Mouse (Mus musculus) midbrain, postnatal 0 days (tissue): ENCODE results near the gene Arih2. TPM values are rescaled to one million over a fixed set of nuclear protein-coding genes. Genes with fewer than 3 reads are reported as not detected.

Experiments used
- ATAC-seq: fragments of 200-750 bp; cut with Nextera tagmentation; 2 replicates; pipeline ENCODE4 v1.8.0; 2017; ENCODE audit warnings: moderate number of reproducible peaks, mild to moderate bottlenecking, moderate TSS enrichment, moderate library complexity; ENCODE audit not compliant: low FRiP score
- DNase-seq: peaks from one replicate; pipeline ENCODE4 v3.0.0-alpha.2; 2015; ENCODE audit warnings: low spot score
- H3K27ac ChIP-seq: fragments of 300-500 bp; sonication (generic); 2 replicates; pipeline ENCODE4 v1.5.1; 2014; ENCODE audit warnings: low read depth, mild to moderate bottlenecking, low read length, mixed read lengths
- H3K27me3 ChIP-seq: fragments of 300-500 bp; sonication (generic); 2 replicates; pipeline ENCODE4 v1.6.1; 2014; ENCODE audit warnings: low read length, control low read depth, mixed read lengths; ENCODE audit not compliant: insufficient read depth
- H3K36me3 ChIP-seq: fragments of 300-500 bp; sonication (generic); 2 replicates; pipeline ENCODE4 v1.6.1; 2014; ENCODE audit warnings: low read length, control low read depth, mixed read lengths; ENCODE audit not compliant: insufficient read depth
- H3K4me1 ChIP-seq: fragments of 300-500 bp; sonication (generic); 2 replicates; pipeline ENCODE4 v1.6.1; 2014; ENCODE audit warnings: mild to moderate bottlenecking, control low read depth, antibody characterized with exemption, low read length, mixed read lengths; ENCODE audit not compliant: insufficient read depth
- H3K4me2 ChIP-seq: fragments of 300-500 bp; sonication (generic); 2 replicates; pipeline ENCODE4 v1.6.1; 2014; ENCODE audit warnings: low read depth, mild to moderate bottlenecking, low read length, mixed read lengths; ENCODE audit not compliant: poor library complexity, severe bottlenecking
- H3K4me3 ChIP-seq: fragments of 300-500 bp; sonication (generic); 2 replicates; pipeline ENCODE4 v1.5.1; 2014; ENCODE audit warnings: low read depth, mild to moderate bottlenecking, low read length, moderate library complexity
- H3K9ac ChIP-seq: fragments of 300-500 bp; sonication (generic); replicated peaks from 2 replicates; pipeline ENCODE4 v1.6.1; 2014; ENCODE audit warnings: mild to moderate bottlenecking, low read length, moderate library complexity, mixed read lengths; ENCODE audit not compliant: poor library complexity, severe bottlenecking
- H3K9me3 ChIP-seq: fragments of 300-500 bp; sonication (generic); 2 replicates; pipeline ENCODE4 v1.6.1; 2016; ENCODE audit warnings: low read length, control low read depth
- CTCF ChIP-seq: IDR thresholded peaks from 2 replicates; pipeline ENCODE4 v1.5.1; 2016; ENCODE audit warnings: antibody characterized with exemption, mild to moderate bottlenecking
- WGBS: fragments of 180-500 bp; shearing (Covaris S2); extraction: QIAGEN DNeasy Blood & Tissue Kit; methylation state at CpG from one replicate; pipeline ENCODE4 v1.1.7; 2014; 5-methylcytosine and 5-hydroxymethylcytosine counted together
- polyA plus RNA-seq: library from polyadenylated mRNA; unstranded; fragments of >200 nt; fragmentation: Nextera tagmentation; extraction: Ambion mirVana; gene quantifications from 2 replicates; pipeline ENCODE4 v1.2.1, GENCODE M21; 2015
- total RNA-seq: library from RNA; depleted of rRNA; stranded (reverse); fragments of >200 nt; gene quantifications from 2 replicates; pipeline ENCODE4 v1.2.3, GENCODE M21; 2014

Gene Arih2
- total and polyA plus RNA-seq, 2 experiments from 2014 or later: 36.7 to 43.1 TPM

DNA sequence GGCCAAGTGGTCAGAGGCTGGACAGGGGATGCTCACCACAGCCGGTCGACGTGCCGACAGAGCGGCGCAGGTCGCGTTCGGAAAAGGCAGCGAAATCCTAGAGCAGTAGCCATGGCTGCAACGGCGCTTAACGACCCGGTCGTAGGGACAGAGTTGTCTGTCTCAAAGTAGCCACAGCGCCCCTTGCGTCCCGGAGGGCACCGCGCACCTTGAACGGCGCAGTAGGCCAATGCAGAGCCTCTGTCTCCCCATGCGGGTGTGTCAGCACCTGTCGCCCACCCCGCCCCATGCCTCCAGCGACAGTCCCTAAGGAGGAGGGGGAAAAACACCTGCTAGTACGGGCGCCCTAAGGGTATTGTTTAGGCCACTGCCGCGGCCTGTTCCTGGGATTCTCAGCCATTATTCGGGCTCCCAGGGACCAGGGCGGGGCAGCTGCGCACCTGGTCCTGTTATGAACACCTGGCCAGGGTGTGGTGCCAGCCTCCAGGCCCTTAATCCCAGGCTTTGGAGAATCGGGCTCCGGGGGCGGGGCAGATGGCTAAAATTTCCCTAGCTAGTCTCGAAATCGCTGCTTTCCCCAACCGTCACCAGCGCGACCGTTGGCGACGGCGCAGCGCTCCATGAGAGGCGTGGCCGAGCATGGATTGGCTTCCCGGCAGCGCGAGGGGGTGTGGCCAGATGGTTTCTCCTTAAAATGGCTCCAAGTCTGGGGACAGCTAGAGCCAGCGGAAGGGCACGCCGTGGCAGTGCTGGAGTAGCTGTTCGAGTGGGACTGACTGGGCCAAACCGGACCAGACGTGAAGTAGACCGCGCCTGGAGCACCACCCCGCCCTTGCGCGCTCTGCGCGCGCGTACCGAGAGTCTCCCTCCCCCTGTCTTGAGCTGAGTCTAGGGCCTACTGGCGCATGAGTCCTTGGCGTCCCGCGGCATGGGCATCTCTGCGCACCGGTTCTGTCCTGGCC is 82.1 kb downstream of the Arih2 start, which contains the start of gene Ndufaf3:
Gene Ndufaf3, minus strand, starts transcription at position 620 of the 962 bp plus-strand sequence.
- no peaks in the 10 kb centered on the region for H3K27me3 ChIP-seq
- under 1% methylated on average over 71 of the region's 73 CpGs for WGBS
- DNase-seq: peak; percentile 98
- H3K4me3 ChIP-seq: peak within 1 kb of the TSS; percentile 70
- no peaks in the 10 kb centered on the region for H3K9me3 ChIP-seq
- peak within 1 kb of the TSS; percentile 99 for H3K4me2 ChIP-seq
- peak within 1 kb of the TSS; percentile 79 for H3K9ac ChIP-seq
- peaks cover 15% of the 10 kb centered on the region; the same call in 1 of the 2 replicates for H3K4me1 ChIP-seq
- peak; percentile 92 for TF ChIP-seq CTCF
- H3K27ac ChIP-seq: peak within 1 kb of the TSS; percentile 98
- ATAC-seq: peak; percentile 90
- H3K36me3 ChIP-seq: peaks cover 39% of the 10 kb centered on the region

DNA sequence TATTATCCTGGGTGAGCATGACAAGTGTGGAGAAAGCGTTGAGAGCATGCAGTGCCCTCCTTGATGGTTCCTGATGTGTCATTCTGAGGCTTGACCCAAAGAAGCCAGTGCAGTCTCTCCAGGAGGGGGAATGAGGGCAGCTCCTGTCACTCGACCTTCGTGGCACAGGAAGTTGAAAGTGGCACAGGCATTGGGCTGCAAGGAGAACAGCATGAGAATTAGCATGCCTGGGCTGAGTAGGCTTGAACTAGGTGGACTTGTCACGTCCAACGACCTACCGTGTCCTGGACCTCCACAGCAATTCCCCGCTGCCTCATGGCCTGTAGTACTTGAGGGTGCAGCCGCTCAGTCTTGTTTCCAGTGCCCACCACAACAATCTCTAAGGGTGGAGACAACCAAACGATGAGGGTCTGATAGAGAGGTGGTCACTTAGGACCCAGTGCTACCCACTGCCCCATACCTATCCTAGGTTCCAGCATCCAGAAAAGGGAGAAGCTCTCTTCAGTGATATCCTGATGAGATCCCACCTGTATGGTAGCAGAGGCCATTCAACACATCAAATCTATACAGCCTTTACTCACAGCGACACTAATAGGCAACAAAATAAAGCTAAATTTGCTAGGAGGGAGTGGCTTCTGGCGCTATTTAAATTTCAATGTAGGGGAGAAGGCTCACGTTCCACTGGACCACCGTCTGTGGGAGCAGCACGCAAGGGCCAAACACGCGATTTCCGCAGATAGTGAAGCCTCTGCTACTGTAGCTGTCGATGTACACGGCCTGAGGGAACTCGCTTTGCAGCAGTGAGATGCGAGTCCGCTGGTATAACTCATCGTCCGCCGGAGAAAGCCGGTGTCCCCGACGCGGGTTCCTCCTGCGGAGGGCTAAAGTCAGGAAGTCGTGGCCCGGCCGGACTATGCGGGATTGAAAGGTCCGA is 83.0 kb downstream of the Arih2 start:
- Histone ChIP-seq H3K27me3 (no peaks in the 10 kb centered on the region), H3K4me3 (peak overlapping the region; percentile 70), H3K27ac (peak overlapping the region; percentile 98), H3K4me2 (peak overlapping the region; percentile 99), H3K4me1 (peaks cover 21% of the 10 kb centered on the region), H3K9ac (peak overlapping the region; percentile 79), H3K9me3 (no peaks in the 10 kb centered on the region), H3K36me3 (peaks cover 29% of the 10 kb centered on the region)
- no peak for TF ChIP-seq CTCF
- peak; percentile 24 for DNase-seq
- ATAC-seq: no peak
- WGBS: 13% methylated on average over 35 of the region's 35 CpGs

DNA sequence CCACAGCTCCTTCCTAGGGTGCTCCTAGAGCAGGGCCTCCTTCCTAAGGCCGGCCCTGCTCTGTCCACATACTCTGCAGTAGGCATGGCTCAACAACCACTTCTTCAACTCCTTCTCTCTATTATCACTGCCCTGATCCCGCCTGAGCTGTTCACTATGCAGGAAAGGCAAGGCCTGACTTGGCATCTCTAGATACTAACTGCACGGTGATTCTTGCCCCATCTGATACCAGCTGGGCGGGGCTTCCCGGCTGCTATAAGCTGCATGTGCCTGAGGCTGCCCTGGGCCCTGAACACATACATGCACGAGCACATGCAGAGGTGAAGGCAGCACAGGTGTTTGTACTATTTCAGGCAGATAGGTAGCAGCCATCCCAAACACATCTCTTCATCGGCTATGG is 85.1 kb downstream of the Arih2 start:
- Histone ChIP-seq H3K36me3 (peaks cover 24% of the 10 kb centered on the region), H3K27ac (no peak overlapping the region), H3K4me3 (no peak overlapping the region), H3K4me2 (no peak overlapping the region), H3K9me3 (no peaks in the 10 kb centered on the region), H3K27me3 (no peaks in the 10 kb centered on the region), H3K4me1 (peaks cover 16% of the 10 kb centered on the region), H3K9ac (no peak overlapping the region)
- TF ChIP-seq CTCF: no peak
- WGBS: 90% methylated on average over 7 of the region's 7 CpGs
- ATAC-seq: no peak
- DNase-seq: no peak

DNA sequence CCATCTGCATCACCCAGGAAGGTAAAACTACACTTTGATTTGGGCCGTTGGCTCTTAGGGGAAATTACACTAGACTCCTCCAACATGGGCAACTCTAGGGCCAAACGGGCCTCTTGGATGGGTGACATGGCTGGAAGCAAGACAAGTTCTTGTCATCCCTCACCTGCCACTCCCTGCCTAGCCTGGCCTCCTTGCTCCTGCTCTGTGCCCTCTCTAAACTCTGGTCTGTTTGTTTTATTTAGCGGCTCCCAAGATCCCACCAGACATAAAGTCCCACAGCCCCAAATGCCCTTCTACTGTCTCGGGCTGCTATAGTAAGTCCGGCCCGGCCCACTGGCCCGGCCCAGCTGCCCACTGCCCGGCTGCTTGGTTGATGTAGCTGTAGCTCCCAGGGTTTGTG is 85.5 kb downstream of the Arih2 start:
- TF ChIP-seq CTCF: no peak
- no peaks in the 10 kb centered on the region for H3K9me3 ChIP-seq
- 95% methylated on average over 8 of the region's 8 CpGs for whole genome bisulfite sequencing
- peaks cover 16% of the 10 kb centered on the region for H3K4me1 ChIP-seq
- no peaks in the 10 kb centered on the region for H3K27me3 ChIP-seq
- no peak for DNase-seq
- peaks cover 24% of the 10 kb centered on the region for H3K36me3 ChIP-seq
- H3K27ac ChIP-seq: no peak overlapping the region
- no peak overlapping the region for H3K4me2 ChIP-seq
- no peak overlapping the region for H3K4me3 ChIP-seq
- H3K9ac ChIP-seq: no peak overlapping the region
- ATAC-seq: no peak

DNA sequence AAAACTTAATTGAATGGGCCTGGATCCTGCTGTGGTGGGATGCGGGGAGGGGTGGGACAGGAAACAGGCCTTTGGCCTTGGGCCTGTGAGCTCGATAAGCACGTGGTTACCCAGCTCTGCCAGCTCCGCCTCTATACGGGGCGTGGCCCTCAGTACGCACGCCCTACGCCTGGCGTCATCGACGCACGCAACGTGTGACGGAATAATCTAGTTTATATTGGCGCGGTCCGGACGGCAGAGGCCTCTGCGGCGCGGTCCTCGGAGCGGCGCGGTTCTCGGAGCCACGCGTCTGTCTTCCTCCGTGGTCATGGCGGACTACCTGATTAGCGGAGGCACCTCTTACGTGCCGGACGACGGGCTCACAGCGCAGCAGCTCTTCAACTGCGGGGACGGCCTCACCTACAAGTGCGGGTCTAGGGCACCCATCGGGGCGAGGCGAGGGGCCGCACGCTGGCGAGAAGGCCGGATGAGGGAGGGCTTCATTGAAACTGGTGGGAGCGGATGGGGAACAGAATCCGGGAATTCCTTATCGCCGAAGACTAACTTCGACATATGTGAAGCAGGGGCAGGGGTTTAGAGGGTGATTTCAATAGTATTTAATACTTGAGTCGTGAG is 88.9 kb downstream of the Arih2 start, which contains the start of gene Impdh2:
Gene Impdh2, plus strand, starts transcription at position 60 of the 615 bp plus-strand sequence.
- H3K36me3 ChIP-seq: peaks cover 47% of the 10 kb centered on the region

More for the DNA sequence above, 88.9 kb downstream of the Arih2 start, which contains the start of gene Impdh2:
- TF ChIP-seq CTCF: peak; percentile 28
- DNase-seq: peak; percentile 99
- Histone ChIP-seq H3K9me3 (no peaks in the 10 kb centered on the region), H3K27ac (peak within 1 kb of the TSS; percentile 65), H3K27me3 (no peaks in the 10 kb centered on the region), H3K4me3 (peak within 1 kb of the TSS; percentile 53), H3K4me1 (peaks cover 7% of the 10 kb centered on the region; the same call in 1 of the 2 replicates), H3K4me2 (peak within 1 kb of the TSS; percentile 69), H3K9ac (peak within 1 kb of the TSS; percentile 71)
- ATAC-seq: peak; percentile 97
- WGBS: under 1% methylated on average over 53 of the region's 53 CpGs
